Mouse (Mus musculus) liver, embryonic 14.5 days (tissue): Measurements from ENCODE around the gene Emc3.

Source experiments
- CTCF ChIP-seq: IDR thresholded peaks from 2 replicates; pipeline ENCODE4 v1.5.1; 2016; ENCODE audit warnings: antibody characterized with exemption, low read depth, control low read depth
- EP300 ChIP-seq: IDR thresholded peaks from 2 replicates; pipeline ENCODE4 v1.6.1; 2016; ENCODE audit warnings: antibody characterized with exemption, low read depth

GRCm38 (mm10) chr6:113473715-113474114 is 57.7 kb downstream of the Emc3 start:
- no peak for TF ChIP-seq EP300
- TF ChIP-seq CTCF = no peak
